Mouse (Mus musculus) liver, postnatal 0 days (tissue): Measurements from ENCODE around the gene Slc23a2.

Source experiments
- CTCF ChIP-seq: sonication (generic); IDR thresholded peaks from 2 replicates; pipeline ENCODE4 v1.5.1; 2016; ENCODE audit warnings: antibody characterized with exemption, low read depth
- EP300 ChIP-seq: IDR thresholded peaks from 2 replicates; pipeline ENCODE4 v1.6.1; 2016; ENCODE audit warnings: antibody characterized with exemption, low read depth, mild to moderate bottlenecking

- TF ChIP-seq CTCF (peak; percentile 44), EP300 (no peak)
Observed at GRCm38 (mm10) chr2:132064185-132064831, 80.6 kb downstream of the Slc23a2 start.
